Mouse (Mus musculus): Measurements from ENCODE around the gene Serpina16. TPM values are rescaled to one million over a fixed set of nuclear protein-coding genes. Genes with fewer than 3 reads are reported as not detected.
"Not testable (repeated sequence)": the region's sequence is repeated elsewhere in the genome, so short reads cannot be mapped to it uniquely, and the experiment has no call there.

The Serpina16 gene
- not detected for total RNA-seq (2021)
- long read RNA-seq, experiment 1, result 0 reads
- long read RNA-seq, experiment 2, result 0 reads

GRCm38 (mm10) chr12:103676039-103676438, at the start of gene Serpina16:
Serpina16 (minus strand) TSS chr12:103676139.
- no peak for DNase-seq (ENCODE audit: low spot score in 2 of 2)

DNA sequence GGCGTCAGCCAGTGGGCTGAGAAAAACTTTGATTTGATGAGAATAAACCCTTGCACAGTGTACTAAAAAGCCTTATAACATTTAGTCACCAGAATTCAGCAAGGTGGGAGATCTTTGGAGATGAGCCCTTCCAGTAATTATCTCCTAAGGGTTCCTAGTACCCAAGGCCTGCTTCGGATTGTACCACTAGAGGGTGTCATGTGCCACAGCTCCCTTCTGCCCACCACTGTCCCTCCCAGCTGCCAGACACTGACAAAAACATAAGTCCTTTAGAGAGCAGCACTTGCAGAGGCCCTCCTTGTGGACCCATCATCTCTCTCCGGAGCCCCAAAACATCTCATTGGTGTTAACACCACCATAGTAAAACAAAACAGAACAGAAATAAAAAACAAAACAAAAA, 35.6 kb upstream of the Serpina16 start:
- DNase-seq (ENCODE audit: low spot score in 2 of 2), result no peak

DNA sequence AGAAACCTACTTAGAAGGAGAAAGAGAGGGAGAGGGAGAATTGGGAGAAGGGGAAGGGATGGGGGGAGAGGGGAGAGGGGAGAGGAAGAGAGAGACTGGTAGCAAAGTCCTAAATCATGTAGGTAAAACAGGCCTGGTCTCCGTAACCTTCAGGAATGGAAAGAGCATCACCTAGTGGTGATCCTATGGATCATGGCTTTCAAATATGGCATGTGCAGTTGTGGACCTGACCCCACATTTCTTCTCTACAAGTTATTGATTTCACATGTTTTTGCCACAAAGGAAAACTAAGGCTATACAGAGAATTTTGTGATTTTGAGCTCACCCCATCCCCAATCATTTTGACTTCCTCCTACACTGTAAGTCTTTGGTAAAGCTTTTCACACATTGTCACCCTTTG, 34.5 kb upstream of the Serpina16 start:
- no peak for DNase-seq (ENCODE audit: low spot score in 2 of 2)

GRCm38 (mm10) chr12:103706113-103706512, 30.2 kb upstream of the Serpina16 start:
- no peak for DNase-seq (ENCODE audit: low spot score in 2 of 2)

DNA sequence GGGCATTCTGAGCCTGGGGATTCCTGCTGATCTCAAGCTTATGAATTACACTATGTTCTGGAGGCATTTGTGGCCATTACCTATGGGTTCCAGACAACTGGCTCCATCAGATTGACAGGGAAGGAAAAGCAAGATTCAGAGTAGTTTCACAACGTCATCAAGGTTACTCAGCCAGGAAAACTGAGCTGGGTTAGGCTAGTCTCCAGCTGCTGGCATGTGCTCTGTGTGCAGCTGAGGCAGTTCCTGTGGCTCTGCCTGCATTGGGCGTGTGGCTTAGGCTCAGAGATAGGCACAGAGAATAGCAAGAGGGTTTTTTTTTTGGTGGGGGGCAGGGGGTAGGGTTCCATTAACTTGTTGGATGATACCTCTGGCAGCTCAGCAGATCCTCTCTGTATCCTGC, 29.6 kb upstream of the Serpina16 start:
- DNase-seq (ENCODE audit: low spot score in 2 of 2), result no peak

DNA sequence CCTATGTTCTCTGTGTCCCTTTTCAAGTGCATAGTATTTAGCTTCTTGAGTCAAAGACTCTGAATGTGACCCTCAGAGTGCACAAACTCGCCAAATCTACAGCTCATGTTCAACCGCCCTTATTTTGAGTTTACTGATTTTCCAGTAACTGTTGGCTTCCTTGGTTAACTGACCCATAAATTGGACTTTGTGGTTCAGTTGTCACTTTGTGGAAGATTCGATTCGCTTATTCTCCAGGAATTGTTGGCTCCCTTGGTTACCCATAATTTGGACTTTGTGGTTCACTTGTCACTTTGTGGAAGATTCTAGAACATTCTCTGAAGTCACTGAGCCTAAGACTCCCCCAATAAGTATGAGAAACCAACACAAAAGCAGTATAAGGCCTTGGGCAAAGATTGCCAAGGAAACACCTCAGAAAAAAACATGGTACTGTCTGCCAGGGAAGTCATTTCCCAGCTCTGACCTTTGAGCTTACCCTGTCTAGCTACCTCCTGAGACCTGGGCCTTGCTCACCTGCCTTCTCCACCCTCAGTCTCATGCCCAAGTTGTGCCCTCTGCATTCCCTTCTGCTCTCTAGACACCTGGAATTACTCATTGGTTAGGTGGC, 24.3 kb upstream of the Serpina16 start:
- DNase-seq (ENCODE audit: low spot score in 2 of 2), result no peak

GRCm38 (mm10) chr12:103695429-103695828, 19.5 kb upstream of the Serpina16 start, which contains the start of gene Serpina1f:
Serpina1f (minus strand) TSS chr12:103695529.
- no peak for DNase-seq (ENCODE audit: low spot score in 2 of 2)

DNA sequence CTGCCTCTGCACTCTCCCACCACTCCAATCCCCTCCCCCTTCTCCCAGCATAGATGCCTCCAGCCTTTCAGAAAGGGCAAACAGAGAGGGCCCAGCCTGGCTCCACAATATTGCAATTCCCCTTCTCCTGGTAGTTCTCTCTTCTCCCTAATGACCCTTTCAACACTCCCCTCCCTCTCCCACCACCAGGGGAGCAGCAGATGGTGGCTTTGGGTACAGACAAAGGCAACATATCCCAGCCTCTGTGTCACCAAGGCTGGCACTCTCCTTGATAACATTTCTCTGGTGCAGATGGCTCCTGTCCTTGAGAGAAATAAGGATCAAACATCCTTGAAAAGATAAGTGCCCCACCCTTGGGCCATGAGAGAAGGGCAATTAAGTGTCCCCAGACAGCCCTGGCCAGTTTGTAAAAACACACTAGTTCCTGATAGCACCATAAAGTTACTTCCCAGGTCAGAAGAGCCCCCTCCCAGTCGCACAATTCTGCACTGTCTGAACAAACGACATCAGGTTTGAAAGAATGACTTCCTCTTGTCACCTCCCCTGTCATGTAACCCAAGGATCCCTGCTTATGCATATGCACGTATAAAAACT, 12.4 kb upstream of the Serpina16 start:
- DNase-seq (ENCODE audit: low spot score in 2 of 2), result no peak

GRCm38 (mm10) chr12:103687021-103687420, 11.1 kb upstream of the Serpina16 start:
- DNase-seq (ENCODE audit: low spot score in 2 of 2), result no peak

DNA sequence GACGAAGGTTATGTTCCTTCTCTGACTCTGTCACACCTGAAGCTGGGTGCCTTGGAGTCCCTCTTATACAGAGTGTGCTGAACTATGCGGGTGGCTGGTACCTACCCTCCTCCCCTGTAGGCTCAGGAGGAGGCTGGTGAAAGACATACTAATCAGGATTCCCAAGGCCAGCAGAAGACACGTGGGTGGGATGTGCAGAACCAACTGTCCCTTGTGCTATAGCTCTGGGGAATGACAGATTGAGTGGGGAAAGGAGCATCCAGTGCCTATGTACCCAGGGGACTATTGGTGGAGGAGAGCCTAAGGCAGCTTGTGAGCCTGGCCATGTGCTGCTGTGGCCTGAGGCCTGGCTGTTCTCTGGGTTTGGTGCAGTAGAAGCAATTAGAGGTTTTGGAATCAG, 10.1 kb upstream of the Serpina16 start:
- DNase-seq (ENCODE audit: low spot score in 2 of 2), result no peak

DNA sequence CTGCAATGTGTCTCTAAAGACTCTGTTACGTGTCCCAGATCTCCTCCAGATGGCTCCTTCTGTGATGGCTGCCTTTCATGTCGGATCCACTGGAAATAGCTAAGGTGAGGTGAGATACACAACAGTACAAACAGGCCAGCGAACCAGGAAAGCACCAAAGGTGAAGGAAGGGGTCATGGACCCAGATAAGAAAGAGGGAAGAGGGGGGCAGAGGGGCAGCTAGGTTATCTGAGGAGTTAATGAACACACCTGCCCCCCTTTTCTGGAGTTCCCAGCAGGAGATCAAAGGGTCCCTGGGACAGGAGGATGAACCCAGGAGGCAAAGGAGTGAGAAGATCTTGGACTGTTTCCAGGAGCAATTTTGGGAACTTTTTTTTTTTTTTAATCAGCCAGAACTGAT, 9.4 kb upstream of the Serpina16 start:
- no peak for DNase-seq (ENCODE audit: low spot score in 2 of 2)

GRCm38 (mm10) chr12:103683775-103684174, 7.8 kb upstream of the Serpina16 start:
- no peak for DNase-seq (ENCODE audit: low spot score in 2 of 2)

- DNase-seq (ENCODE audit: low spot score in 2 of 2), result no peak
Observed at GRCm38 (mm10) chr12:103681739-103682138, 5.8 kb upstream of the Serpina16 start.

DNA sequence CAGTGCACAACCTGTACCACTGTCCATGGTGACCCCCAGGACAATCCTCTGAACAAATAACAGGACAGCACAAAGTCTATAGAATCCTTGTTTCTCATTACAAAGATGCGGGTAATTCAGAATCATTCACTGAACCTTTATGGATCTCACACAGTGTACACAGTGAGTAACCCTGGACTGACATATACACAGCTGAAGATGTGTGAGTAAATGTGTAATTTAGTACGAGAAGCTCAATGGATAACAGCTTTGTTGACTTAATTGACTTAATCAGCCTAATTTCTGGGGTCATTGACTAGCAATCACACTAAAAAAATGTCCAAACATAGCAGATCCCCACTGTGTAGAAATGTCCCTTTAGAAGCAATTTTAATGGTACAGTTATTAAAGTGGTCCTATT, 5.2 kb upstream of the Serpina16 start:
- DNase-seq (ENCODE audit: low spot score in 2 of 2), result no peak

DNA sequence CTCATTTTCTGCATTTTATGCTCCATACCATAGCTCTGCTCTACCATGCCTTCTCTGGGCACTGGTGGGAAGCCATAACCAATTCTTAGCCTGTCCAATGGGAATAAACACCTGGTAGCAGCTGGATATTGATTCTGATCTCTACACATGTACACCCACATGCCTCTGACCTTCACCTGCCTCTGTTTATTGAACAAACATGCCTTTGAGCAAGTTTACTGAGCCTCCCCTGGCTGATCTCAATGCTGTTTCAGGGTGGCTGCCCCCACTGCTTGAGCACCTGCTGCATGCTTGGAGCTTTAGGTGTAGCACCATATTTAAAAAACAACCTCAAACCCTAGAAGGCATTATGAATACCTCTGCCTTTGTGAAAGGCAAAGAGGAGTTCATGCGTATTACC, 3.9 kb upstream of the Serpina16 start:
- not testable (repeated sequence) for DNase-seq (ENCODE audit: low spot score in 2 of 2)

- DNase-seq (ENCODE audit: low spot score in 2 of 2), result no peak
Observed at GRCm38 (mm10) chr12:103673179-103673578, 2.8 kb downstream of the Serpina16 start.

DNA sequence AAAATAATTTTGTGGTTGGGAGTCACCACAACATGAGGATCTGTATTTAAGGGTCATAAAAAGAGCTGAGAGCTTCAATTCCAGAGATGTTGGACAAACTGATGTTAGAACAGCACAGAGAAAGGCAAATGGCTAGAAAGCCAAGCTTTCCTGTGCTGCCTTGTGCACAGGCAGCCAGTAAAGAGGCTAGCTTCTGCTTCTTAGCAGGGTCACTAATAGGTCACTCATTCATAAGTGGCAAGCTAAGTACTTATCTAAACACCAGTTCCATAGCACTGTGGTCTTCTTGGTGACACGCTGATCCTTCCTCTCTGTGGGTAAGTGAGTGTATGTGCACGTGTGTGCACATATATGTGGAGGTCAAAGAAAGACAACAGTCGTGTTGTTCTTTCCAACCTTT, 4.5 kb downstream of the Serpina16 start:
- DNase-seq (ENCODE audit: low spot score in 2 of 2), result no peak

DNA sequence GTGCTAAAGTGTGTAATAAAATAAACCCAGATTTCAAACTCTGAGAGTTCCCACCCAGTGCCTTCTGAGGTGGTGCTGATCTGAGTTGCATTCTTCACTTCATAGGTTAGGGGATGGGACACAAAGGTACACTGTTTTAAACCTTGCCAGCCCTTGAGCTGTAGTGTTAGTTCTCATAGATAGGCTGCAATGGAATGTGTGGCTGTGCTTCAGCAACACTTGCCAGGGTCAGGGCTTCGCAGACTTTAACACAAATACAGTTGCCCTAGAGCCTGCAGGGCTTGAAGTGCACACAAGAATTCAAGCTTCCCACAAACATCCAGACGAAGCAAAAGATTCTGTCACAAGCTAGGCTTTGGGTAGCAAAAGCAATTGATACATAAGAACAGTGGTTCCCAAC, 5.0 kb downstream of the Serpina16 start:
- no peak for DNase-seq (ENCODE audit: low spot score in 2 of 2)

DNA sequence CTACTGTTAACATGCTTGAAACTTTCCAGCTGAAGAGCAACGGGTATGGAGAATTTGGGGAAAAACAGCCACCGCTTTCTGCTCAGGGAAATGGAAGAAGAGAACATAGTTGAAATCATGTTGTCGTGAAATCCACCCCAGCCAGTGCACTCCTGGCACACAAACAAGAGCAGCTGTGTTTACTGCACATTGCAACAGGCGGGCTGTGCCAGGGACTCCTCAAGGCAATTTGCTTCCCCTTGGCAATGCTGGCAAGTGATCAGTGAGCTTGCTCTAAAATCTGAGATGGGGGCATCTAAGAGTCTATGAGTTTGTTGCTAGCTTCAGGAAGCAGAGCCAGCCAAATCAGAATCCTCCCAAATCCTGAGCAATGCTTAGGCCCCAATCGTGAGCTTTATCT, 5.6 kb downstream of the Serpina16 start:
- no peak for DNase-seq (ENCODE audit: low spot score in 2 of 2)

DNA sequence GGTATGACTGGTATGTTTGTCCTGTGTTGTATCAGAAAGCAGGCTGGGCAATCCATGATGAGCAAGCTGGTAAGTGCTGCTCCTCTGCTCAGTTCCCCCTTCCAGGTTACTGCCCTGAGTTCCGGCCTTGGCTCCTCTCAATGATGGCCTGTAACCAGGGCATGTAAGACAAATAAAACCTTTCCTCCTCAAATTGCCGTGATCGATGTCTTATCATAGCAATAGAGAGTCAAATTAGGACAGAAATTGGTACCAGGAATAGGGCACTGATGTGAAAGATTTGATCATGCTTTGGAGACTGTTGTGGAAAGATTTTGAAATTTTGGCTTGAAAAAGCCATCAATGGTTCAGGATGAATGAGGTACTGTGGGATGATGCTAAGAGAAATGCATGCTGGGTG, 10.7 kb downstream of the Serpina16 start:
- no peak for DNase-seq (ENCODE audit: low spot score in 2 of 2)

DNA sequence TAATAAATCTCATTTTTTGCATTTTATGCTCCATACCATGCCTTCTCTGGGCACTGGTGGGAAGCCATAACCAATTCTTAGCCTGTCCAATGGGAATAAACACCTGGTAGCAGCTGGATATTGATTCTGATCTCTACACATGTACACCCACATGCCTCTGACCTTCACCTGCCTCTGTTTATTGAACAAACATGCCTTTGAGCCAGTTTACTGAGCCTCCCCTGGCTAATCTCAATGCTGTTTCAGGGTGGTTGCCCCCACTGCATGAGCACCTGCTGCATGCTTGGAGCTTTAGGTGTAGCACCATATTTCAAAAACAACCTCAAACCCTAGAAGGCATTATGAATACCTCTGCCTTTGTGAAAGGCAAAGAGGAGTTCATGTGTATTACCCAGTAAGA, 13.9 kb downstream of the Serpina16 start:
- DNase-seq (ENCODE audit: low spot score in 2 of 2), result not testable (repeated sequence)

DNA sequence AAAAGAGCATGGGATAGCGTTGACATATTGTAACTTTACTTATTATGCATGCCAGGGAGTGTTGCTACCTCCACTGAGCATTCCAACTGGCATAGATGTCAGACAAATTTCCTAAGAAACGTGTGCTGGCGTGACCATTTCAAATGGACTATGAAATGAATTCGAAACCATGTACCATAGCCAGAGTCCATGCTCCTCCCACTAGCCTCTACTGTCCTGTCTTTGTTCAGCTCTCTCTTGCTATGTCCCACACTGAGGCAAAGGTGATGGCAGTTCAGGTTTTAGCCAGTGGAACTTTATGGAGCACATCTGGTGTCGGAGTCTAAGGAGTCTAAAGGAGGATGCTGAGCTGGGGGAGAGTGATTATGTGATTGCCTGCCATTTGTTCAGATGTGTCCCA, 15.9 kb downstream of the Serpina16 start:
- DNase-seq (ENCODE audit: low spot score in 2 of 2), result no peak

- no peak for DNase-seq (ENCODE audit: low spot score in 2 of 2)
Observed at GRCm38 (mm10) chr12:103659171-103659570, 16.8 kb downstream of the Serpina16 start.
